Mouse (Mus musculus): ENCODE measurements at regions not wholly inside any gene's neighbourhood (a gene's known extent, or its start where the extent isn't known, plus 50 kb on each side); places are given as distances from the start of the nearest gene placed in this dataset.
A peak's percentile ranks its signal among the peaks of the same experiment; 100 is the strongest.

DNA sequence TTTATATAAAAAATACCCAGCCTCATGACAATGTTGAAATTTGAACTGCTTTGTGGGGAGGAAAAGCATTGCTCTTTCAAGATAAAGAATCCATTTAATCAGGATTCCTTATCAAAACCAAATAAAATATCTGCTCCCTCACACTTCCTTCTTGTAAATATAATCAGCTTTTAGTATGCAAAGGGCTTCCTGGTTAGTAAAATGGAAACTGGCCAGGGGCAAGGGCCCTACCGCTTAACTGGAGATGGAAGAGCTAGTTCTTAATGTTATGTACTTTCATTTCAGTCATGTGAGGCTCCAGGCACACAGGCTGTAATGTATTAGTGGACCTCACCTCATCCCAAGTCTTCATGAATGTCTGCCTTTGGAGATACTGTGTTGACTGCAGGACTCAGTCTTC is 64.3 kb upstream of the Rgs1 start:
- no peak for TF ChIP-seq EP300 (IDR thresholded peaks at IDR 0.05; ENCODE audit: insufficient read depth, low read depth, low read length)
- TF ChIP-seq POLR2A (IDR thresholded peaks at IDR 0.05; ENCODE audit: insufficient read depth, low read depth, low read length), result no peak
- TF ChIP-seq CTCF (IDR thresholded peaks at IDR 0.05), result no peak
- intact Hi-C loops (cut with DNase I), result no loop called here
- WGBS, result 34% methylated on average over 1 of the region's 1 CpGs

DNA sequence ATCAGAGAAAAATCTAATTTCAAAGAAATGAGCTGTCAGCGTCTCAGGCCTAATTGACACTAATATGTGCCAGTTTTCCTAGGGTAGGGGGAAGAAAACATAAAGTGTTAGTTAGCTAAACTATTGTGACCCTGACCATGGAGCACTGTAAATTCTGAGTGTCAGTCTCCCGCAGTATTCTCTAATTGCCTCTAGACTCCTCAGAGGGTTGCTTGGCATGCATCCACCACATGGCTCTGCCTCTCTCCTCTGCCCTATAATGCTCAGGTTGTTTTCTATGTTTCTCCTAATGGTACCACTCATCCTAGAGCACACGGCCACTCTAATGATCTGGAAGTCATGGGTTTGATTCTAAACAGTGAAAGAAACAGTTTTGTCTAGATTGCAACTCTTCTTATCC is 60.9 kb upstream of the Rgs1 start:
- Histone ChIP-seq H3K4me1 (ENCODE audit: control insufficient read depth, insufficient read depth, low read length) (no peaks in the 10 kb centered on the region; the same call in 1 of the 2 replicates), H3K36me3 (ENCODE audit: control insufficient read depth, insufficient read depth, low read length) (no peaks in the 10 kb centered on the region), H3K4me3 (no peak overlapping the region), H3K27me3 (ENCODE audit: control insufficient read depth, insufficient read depth, low read length) (no peaks in the 10 kb centered on the region), H3K79me2 (replicated peaks; ENCODE audit: control insufficient read depth, insufficient read depth, low read length) (no peaks in the 10 kb centered on the region), H3K9ac (ENCODE audit: low read depth, low read length) (no peak overlapping the region), H3K27ac (no peak overlapping the region)
- DNase-seq, result no peak
- no peak for TF ChIP-seq EP300 (IDR thresholded peaks at IDR 0.05; ENCODE audit: insufficient read depth, low read depth, low read length)
- TF ChIP-seq POLR2A (IDR thresholded peaks at IDR 0.05; ENCODE audit: insufficient read depth, low read depth, low read length), result no peak
- 71% methylated on average over 3 of the region's 3 CpGs for WGBS
- intact Hi-C loops (cut with DNase I), result no loop called here

More for the DNA sequence above, 64.3 kb upstream of the Rgs1 start:
- Histone ChIP-seq H3K4me3 (no peak overlapping the region), H3K36me3 (ENCODE audit: control insufficient read depth, insufficient read depth, low read length) (no peaks in the 10 kb centered on the region), H3K27ac (no peak overlapping the region), H3K27me3 (ENCODE audit: control insufficient read depth, insufficient read depth, low read length) (no peaks in the 10 kb centered on the region), H3K79me2 (replicated peaks; ENCODE audit: control insufficient read depth, insufficient read depth, low read length) (no peaks in the 10 kb centered on the region), H3K9ac (ENCODE audit: low read depth, low read length) (no peak overlapping the region), H3K4me1 (ENCODE audit: control insufficient read depth, insufficient read depth, low read length) (no peaks in the 10 kb centered on the region)
- no peak for DNase-seq

DNA sequence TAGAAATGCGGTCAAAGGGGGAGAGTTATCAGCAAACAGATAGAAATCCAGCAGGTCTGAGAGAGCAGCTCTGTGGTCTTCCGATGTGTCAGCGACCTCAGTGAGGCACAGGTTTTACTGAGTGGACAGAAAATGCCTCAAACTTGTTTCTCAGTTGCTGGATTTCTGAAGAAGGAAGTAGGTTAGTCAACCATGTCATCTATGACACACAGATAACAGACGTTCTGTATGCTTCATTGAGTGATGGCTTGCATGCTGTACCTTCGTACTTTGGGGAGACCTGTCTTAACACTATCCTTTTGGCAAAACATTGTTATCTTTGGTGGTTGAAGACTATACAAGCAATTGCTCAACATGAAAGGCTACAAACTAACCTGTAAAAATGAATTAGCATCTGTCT is 59.3 kb upstream of the Rgs1 start:
- Histone ChIP-seq H3K27ac (no peak overlapping the region), H3K36me3 (ENCODE audit: control insufficient read depth, insufficient read depth, low read length) (no peaks in the 10 kb centered on the region), H3K27me3 (ENCODE audit: control insufficient read depth, insufficient read depth, low read length) (no peaks in the 10 kb centered on the region), H3K4me3 (no peak overlapping the region), H3K79me2 (replicated peaks; ENCODE audit: control insufficient read depth, insufficient read depth, low read length) (no peaks in the 10 kb centered on the region), H3K9ac (ENCODE audit: low read depth, low read length) (no peak overlapping the region), H3K4me1 (ENCODE audit: control insufficient read depth, insufficient read depth, low read length) (no peaks in the 10 kb centered on the region; the same call in 1 of the 2 replicates)
- no peak for DNase-seq
- 70% methylated on average over 5 of the region's 5 CpGs for WGBS
- intact Hi-C loops (cut with DNase I), result no loop called here
- TF ChIP-seq EP300 (IDR thresholded peaks at IDR 0.05; ENCODE audit: insufficient read depth, low read depth, low read length) (no peak), CTCF (IDR thresholded peaks at IDR 0.05) (no peak), POLR2A (IDR thresholded peaks at IDR 0.05; ENCODE audit: insufficient read depth, low read depth, low read length) (no peak)

DNA sequence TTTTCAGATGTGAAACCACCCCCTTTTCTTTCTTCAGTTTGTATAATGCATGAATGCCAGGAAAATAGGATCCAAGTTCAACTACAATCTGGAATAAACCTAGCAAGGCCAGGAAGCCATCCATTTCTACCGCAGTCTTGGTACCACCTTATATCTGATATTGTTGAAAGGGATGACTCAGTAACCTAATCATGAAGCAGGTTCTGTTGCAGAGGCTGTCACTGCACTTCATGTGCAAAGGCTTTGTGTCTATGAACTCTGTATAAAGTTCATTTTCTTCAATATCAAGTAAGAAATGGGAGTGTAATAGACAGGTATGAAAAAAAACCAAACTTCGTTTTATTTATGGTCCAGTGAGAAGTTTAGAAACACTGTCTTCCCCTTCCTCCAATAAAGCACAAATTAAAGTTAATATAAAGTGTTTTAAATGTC is 58.8 kb upstream of the Rgs1 start:
- no peak overlapping the region for H3K9ac ChIP-seq (ENCODE audit: low read depth, low read length)
- no peaks in the 10 kb centered on the region for H3K79me2 ChIP-seq (replicated peaks; ENCODE audit: control insufficient read depth, insufficient read depth, low read length)
- no peak for DNase-seq
- no peak overlapping the region for H3K27ac ChIP-seq
- 87% methylated on average over 2 of the region's 2 CpGs for WGBS
- H3K4me1 ChIP-seq (ENCODE audit: control insufficient read depth, insufficient read depth, low read length), result no peaks in the 10 kb centered on the region; the same call in 1 of the 2 replicates
- TF ChIP-seq POLR2A (IDR thresholded peaks at IDR 0.05; ENCODE audit: insufficient read depth, low read depth, low read length), result no peak
- TF ChIP-seq CTCF (IDR thresholded peaks at IDR 0.05), result no peak
- TF ChIP-seq EP300 (IDR thresholded peaks at IDR 0.05; ENCODE audit: insufficient read depth, low read depth, low read length), result no peak
- no peaks in the 10 kb centered on the region for H3K36me3 ChIP-seq (ENCODE audit: control insufficient read depth, insufficient read depth, low read length)
- no peak overlapping the region for H3K4me3 ChIP-seq
- intact Hi-C loops (cut with DNase I), result no loop called here
- H3K27me3 ChIP-seq (ENCODE audit: control insufficient read depth, insufficient read depth, low read length), result no peaks in the 10 kb centered on the region

DNA sequence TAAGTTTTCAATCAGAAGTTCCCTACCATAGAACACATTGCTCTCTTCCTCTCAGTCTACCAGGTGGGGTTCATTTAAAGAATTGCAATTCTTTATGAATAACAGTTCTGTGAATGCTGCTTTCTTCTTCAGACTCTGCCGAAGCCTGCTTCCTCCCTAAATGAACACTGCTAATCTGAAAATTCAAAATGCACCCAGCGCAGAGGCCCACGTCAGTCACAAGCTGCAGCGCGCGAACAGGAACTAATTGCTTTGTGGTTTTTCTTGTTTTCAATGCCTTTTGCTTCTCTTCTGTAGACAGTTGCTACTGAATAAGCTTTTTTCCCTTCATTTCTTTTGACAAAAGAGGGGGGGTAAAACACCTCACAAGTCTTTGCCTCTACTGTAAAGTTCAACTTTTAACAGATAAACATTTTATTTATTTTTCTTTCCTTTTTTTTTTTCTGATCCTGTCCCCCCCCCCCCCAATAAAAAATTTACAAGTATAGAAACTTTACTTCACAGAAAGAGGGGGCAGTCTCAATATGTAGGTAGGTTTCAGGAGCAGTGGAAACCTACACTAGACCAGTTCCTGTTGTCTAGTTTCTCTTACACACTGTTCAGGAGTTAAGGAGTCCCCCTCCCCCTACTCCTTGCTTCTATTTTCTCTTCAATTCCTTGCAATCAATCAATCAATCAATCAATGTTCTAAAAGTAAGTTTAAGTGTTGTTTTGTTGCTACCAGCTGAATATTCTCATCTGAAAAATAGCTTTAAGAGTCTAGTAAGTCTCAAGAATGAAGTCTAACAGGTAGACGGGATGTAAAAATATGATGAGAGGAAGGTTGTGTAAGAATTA is 58.2 kb upstream of the Rgs1 start:
- 83% methylated on average over 7 of the region's 7 CpGs for WGBS
- DNase-seq, result no peak
- Histone ChIP-seq H3K36me3 (ENCODE audit: control insufficient read depth, insufficient read depth, low read length) (no peaks in the 10 kb centered on the region), H3K4me3 (no peak overlapping the region), H3K79me2 (replicated peaks; ENCODE audit: control insufficient read depth, insufficient read depth, low read length) (no peaks in the 10 kb centered on the region), H3K4me1 (ENCODE audit: control insufficient read depth, insufficient read depth, low read length) (no peaks in the 10 kb centered on the region; the same call in 1 of the 2 replicates), H3K27ac (no peak overlapping the region), H3K9ac (ENCODE audit: low read depth, low read length) (no peak overlapping the region), H3K27me3 (ENCODE audit: control insufficient read depth, insufficient read depth, low read length) (no peaks in the 10 kb centered on the region)
- TF ChIP-seq CTCF (IDR thresholded peaks at IDR 0.05), result no peak
- TF ChIP-seq POLR2A (IDR thresholded peaks at IDR 0.05; ENCODE audit: insufficient read depth, low read depth, low read length), result no peak
- intact Hi-C loops (cut with DNase I), result no loop called here

DNA sequence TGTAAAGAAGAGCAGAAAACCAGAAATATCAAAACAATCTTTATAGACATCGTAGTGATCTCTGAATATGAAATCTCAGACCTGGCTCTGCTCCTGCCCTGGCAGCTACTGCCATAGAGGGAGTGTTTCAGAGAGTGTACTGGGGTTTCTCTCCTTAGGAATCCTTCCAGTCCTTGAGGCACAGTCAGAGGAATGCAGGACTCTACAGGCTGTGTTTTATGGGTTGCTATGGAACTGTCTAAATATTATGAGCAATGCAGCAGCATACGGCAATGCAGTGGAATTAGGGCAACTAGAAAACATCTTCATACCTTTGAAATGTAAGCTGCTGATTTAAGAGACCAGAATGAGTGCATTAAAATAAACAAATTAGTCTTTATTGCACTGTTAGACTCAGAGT is 57.2 kb upstream of the Rgs1 start:
- no peak overlapping the region for H3K4me3 ChIP-seq
- H3K79me2 ChIP-seq (replicated peaks; ENCODE audit: control insufficient read depth, insufficient read depth, low read length), result no peaks in the 10 kb centered on the region
- no peak for TF ChIP-seq POLR2A (IDR thresholded peaks at IDR 0.05; ENCODE audit: insufficient read depth, low read depth, low read length)
- TF ChIP-seq EP300 (IDR thresholded peaks at IDR 0.05; ENCODE audit: insufficient read depth, low read depth, low read length), result no peak
- WGBS, result 24% methylated on average over 2 of the region's 2 CpGs
- DNase-seq, result peak in 1 of 2 experiments; percentile 16
- intact Hi-C loops (cut with DNase I), result no loop called here
- H3K9ac ChIP-seq (ENCODE audit: low read depth, low read length), result no peak overlapping the region
- no peak overlapping the region; the same call in 1 of the 2 replicates for H3K27ac ChIP-seq
- no peaks in the 10 kb centered on the region; the same call in 1 of the 2 replicates for H3K4me1 ChIP-seq (ENCODE audit: control insufficient read depth, insufficient read depth, low read length)
- no peaks in the 10 kb centered on the region for H3K36me3 ChIP-seq (ENCODE audit: control insufficient read depth, insufficient read depth, low read length)
- H3K27me3 ChIP-seq (ENCODE audit: control insufficient read depth, insufficient read depth, low read length), result no peaks in the 10 kb centered on the region

All from heart, adult 2 months (tissue).